Mouse (Mus musculus) Patski (cell line): Measurements from ENCODE around the gene Gm4553. TPM values are rescaled to one million over a fixed set of nuclear protein-coding genes. Genes with fewer than 3 reads are reported as not detected.
"Not testable (repeated sequence)": the region's sequence is repeated elsewhere in the genome, so short reads cannot be mapped to it uniquely, and the experiment has no call there.

ENCODE experiments used
- ATAC-seq: fragments of 100-300 bp; one replicate; pipeline ENCODE4 v1.8.0; 2021
- CTCF ChIA-PET: fragments of 350-600 bp; sonication (Branson Sonifier 250); formaldehyde crosslinking; loops from one replicate; lab custom pipeline; 2022; ENCODE audit warnings: inconsistent platforms; lab: Charles Lee
- POLR2A ChIA-PET: fragments of 350-600 bp; sonication (Branson Sonifier 250); formaldehyde crosslinking; loops from one replicate; lab custom pipeline; 2022; ENCODE audit warnings: antibody characterized with exemption, inconsistent platforms; lab: Charles Lee
- DNase-seq: peaks from one replicate; pipeline ENCODE4 v3.0.0-alpha.2; 2011; ENCODE audit warnings: low read depth, low spot score
- H3K27me3 ChIP-seq: fragments of 371-371 bp; one replicate; pipeline ENCODE4 v1.5.1; 2021
- CTCF ChIP-seq: fragments of 100-300 bp; IDR thresholded peaks from one replicate; pipeline ENCODE4 v1.5.1; 2021
- in situ Hi-C: fragments of 300-500 bp; cut with MboI; formaldehyde crosslinking; loops from 3 replicates; pipeline ENCODE4 v1.11.1; 2018; ENCODE audit warnings: low pct_unique_long_range_greater_than_20kb, mixed read lengths
- polyA plus RNA-seq: library from polyadenylated mRNA; unstranded; gene quantifications from one replicate; pipeline ENCODE4 v1.2.3, GENCODE M21; 2021

Gm4553 gene
- polyA plus RNA-seq: not detected

DNA sequence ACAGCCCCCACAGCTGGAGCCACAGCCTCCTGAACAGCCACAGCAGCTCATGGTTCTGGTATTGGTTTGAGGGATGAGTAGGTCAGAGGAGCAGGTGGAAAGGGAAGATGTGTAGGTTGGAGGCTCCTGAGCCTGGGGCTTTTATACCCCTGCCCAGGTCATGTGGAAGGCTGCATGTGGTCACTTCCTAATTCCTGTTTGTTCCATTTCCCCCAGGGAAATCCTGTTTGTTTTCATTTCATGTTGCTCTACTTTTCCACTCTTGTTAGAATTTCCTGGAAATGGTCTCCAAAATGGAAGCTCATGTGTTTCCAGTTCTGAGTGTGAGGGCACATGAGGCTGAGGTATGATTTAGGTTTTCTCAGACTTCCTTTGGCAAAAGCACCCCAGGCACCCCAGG is at the start of gene Gm4553:
Gene Gm4553, minus strand, starts transcription at position 101 of the 400 bp plus-strand sequence.
- POLR2A ChIA-PET, H3K27me3 ChIP-seq, DNase-seq, in situ Hi-C loops, ATAC-seq, CTCF ChIA-PET: not testable (repeated sequence)

GRCm38 (mm10) chr7:142212136-142212535 is 46.6 kb upstream of the Gm4553 start:
- CTCF ChIA-PET, ATAC-seq, POLR2A ChIA-PET, H3K27me3 ChIP-seq, in situ Hi-C loops, DNase-seq: not testable (repeated sequence)

DNA sequence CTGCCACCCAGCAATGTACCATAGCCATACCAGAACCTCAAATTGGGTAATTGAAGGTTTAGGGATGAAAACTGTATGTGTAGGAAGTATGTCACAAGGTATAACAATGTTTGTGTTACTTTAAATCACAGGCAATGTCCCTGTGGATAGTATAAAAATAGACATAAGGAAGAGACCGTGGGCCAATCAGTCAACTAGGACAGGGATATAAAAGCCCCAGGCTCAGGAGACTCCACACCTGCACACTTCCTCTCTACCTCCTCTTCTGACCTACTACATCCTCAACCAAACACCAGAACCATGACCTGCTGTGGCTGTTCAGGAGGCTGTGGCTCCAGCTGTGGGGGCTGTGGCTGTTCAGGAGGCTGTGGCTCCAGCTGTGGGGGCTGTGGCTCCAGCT is 46.0 kb upstream of the Gm4553 start, which contains the start of gene Gm7579:
Gene Gm7579, plus strand, starts transcription at position 301 of the 400 bp plus-strand sequence.
- ATAC-seq: no peak
- CTCF ChIA-PET: no interaction called here
- POLR2A ChIA-PET: interaction anchor here (0.5 kb wide), 1 partner anchor 60 kb away, joined by 3 read pairs; no protein-coding TSS in a partner anchor
- TF ChIP-seq CTCF: no peak
- DNase-seq: no peak
- in situ Hi-C loops: no loop called here
- H3K27me3 ChIP-seq: no peaks in the 10 kb centered on the region

GRCm38 (mm10) chr7:142206891-142207290 is 41.4 kb upstream of the Gm4553 start:
- DNase-seq, ATAC-seq, POLR2A ChIA-PET, CTCF ChIA-PET, H3K27me3 ChIP-seq, in situ Hi-C loops: not testable (repeated sequence)

DNA sequence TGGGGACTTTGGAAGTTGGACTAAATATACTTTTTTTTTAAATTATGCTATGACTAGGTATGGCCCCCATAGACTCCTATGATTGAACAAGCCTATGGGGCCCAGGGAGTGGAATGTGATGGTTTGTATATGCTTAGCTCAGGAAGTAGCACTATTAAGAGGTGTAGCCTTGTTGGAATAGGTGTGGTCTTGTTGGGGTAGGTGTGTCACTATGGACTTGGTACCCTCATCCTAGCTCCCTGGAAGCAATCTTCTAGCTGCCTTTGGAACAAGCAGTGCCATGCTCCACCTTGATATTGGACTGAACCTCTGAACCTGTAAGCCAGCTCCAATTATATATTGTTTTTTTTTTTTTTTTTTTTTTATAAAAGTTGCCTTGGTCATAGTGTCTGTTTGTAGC is 39.9 kb upstream of the Gm4553 start:
- CTCF ChIA-PET: no interaction called here
- TF ChIP-seq CTCF: no peak
- H3K27me3 ChIP-seq: no peaks in the 10 kb centered on the region
- ATAC-seq (no peak), DNase-seq (no peak)
- in situ Hi-C loops: no loop called here
- POLR2A ChIA-PET: interaction anchor here (0.6 kb wide), 1 partner anchor 62 kb away, joined by 3 read pairs; no protein-coding TSS in a partner anchor

- in situ Hi-C loops: no loop called here
Measured at GRCm38 (mm10) chr7:142201064-142201463, 35.5 kb upstream of the Gm4553 start, which contains the start of gene Krtap5-3. TSS of gene Krtap5-3 (plus strand) at chr7:142201364.

DNA sequence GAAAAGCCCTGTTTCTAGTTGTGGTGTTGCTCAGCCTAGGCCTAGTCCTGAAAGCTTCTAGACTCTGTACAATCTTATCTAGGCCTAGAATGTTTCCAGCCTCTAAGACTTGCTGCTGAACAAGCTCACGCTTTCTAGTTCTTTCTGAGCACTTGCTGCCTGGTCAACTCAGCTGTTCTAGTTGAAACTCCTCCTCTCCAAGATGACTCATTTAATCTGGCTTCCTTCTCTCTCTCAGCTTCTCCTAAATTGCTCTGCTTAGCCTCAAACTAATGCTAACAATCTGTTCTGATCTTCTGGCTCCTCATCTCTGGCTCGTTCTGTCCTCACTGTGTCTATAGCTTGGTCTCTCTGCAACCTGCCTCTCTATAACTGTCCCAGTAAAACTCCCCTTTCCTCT is 33.2 kb upstream of the Gm4553 start:
- ATAC-seq (peak; percentile 8), DNase-seq (no peak)
- in situ Hi-C loops: loop anchor here (10.0 kb wide), 1 partner anchor 1264 kb away; no protein-coding TSS in a partner anchor
- no peak for TF ChIP-seq CTCF
- peaks cover 4% of the 10 kb centered on the region for H3K27me3 ChIP-seq
- ChIA-PET CTCF (no interaction called here), POLR2A (no interaction called here)

More at GRCm38 (mm10) chr7:142201064-142201463, 35.5 kb upstream of the Gm4553 start, which contains the start of gene Krtap5-3:
- no peaks in the 10 kb centered on the region for H3K27me3 ChIP-seq
- ATAC-seq (no peak), DNase-seq (no peak)
- CTCF ChIA-PET: no interaction called here
- no peak for TF ChIP-seq CTCF
- POLR2A ChIA-PET: no interaction called here

- no peak for ATAC-seq
- no peak for DNase-seq
- H3K27me3 ChIP-seq: peaks cover 9% of the 10 kb centered on the region
- CTCF ChIA-PET: no interaction called here
- in situ Hi-C loops: loop anchor here (10.0 kb wide), 1 partner anchor 1255 kb away; no protein-coding TSS in a partner anchor
- POLR2A ChIA-PET: no interaction called here
- TF ChIP-seq CTCF: no peak
Measured at GRCm38 (mm10) chr7:142190289-142190688, 24.8 kb upstream of the Gm4553 start, which contains the start of gene Gm10153. TSS of gene Gm10153 (minus strand) at chr7:142190389.

DNA sequence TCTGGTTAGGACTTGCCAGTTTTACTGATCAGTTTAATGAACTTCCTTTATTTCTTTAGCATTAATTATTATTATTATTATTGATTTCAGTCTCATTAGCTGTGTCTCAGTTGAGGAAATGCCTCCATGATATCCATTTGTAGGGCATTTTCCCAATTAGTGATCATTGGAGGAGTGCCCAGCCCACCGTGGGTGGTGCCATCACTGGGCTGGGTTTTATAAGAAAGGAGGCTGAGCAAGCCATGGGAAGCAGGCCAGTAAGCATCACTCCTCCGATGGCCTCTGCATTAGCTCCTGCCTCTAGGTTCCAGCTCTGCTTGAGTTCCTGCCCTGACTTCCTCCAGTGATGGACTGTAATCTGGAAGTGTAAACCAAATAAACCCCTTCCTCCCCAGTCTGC is 22.6 kb upstream of the Gm4553 start:
- DNase-seq: no peak
- no peak for ATAC-seq
- peaks cover 11% of the 10 kb centered on the region for H3K27me3 ChIP-seq
- TF ChIP-seq CTCF: no peak
- ChIA-PET POLR2A (no interaction called here), CTCF (no interaction called here)
- in situ Hi-C loops: no loop called here

GRCm38 (mm10) chr7:142181021-142181420 is 15.5 kb upstream of the Gm4553 start:
- CTCF ChIA-PET: no interaction called here
- ATAC-seq (no peak), DNase-seq (no peak)
- in situ Hi-C loops: no loop called here
- H3K27me3 ChIP-seq: peaks cover 25% of the 10 kb centered on the region
- TF ChIP-seq CTCF: no peak
- POLR2A ChIA-PET: no interaction called here

- ChIA-PET CTCF (no interaction called here), POLR2A (no interaction called here)
- ATAC-seq (no peak), DNase-seq (no peak)
- in situ Hi-C loops: no loop called here
- TF ChIP-seq CTCF: no peak
- peaks cover 20% of the 10 kb centered on the region for H3K27me3 ChIP-seq
Measured at GRCm38 (mm10) chr7:142178685-142179084, 13.1 kb upstream of the Gm4553 start.

DNA sequence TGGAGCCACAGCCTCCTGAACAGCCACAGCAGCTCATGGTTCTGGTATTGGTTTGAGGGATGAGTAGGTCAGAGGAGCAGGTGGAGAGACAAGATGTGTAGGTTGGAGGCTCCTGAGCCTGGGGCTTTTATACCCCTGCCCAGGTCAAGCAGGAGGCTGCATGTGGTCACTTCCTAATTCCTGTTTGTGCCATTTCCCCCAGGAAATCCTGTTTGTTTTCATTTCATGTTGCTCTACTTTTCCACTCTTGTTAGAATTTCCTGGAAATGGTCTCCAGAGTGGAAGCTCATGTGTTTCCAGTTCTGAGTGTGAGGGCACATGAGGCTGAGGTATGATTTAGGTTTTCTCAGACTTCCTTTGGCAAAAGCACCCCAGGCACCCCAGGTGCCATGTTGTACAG is 10.4 kb upstream of the Gm4553 start, which contains the start of gene Krtap5-2:
Gene Krtap5-2, minus strand, starts transcription at position 101 of the 400 bp plus-strand sequence.
- POLR2A ChIA-PET, in situ Hi-C loops, H3K27me3 ChIP-seq, ATAC-seq, CTCF ChIA-PET, DNase-seq: not testable (repeated sequence)
